Mouse (Mus musculus) brown adipose tissue, adult 24 weeks (tissue): Measurements from ENCODE around the gene Ubtf. TPM values are rescaled to one million over a fixed set of nuclear protein-coding genes. Genes with fewer than 3 reads are reported as not detected.

Experiments used
- H3K27ac ChIP-seq: fragments of 200-500 bp; replicated peaks from 2 replicates; pipeline ENCODE4 v1.5.1; 2012; ENCODE audit warnings: low read depth, mild to moderate bottlenecking, low read length
- H3K4me1 ChIP-seq: fragments of 200-500 bp; 2 replicates; pipeline ENCODE4 v1.6.1; 2012; ENCODE audit warnings: low read length, mixed read lengths; ENCODE audit not compliant: control insufficient read depth, insufficient read depth, insufficient read length
- H3K4me3 ChIP-seq: fragments of 200-500 bp; 2 replicates; pipeline ENCODE4 v1.5.1; 2012; ENCODE audit warnings: low read depth, mild to moderate bottlenecking, low read length, moderate library complexity; ENCODE audit not compliant: insufficient read depth
- polyA plus RNA-seq: library from polyadenylated mRNA; stranded (reverse); fragments of >200 nt; gene quantifications from 2 replicates; pipeline ENCODE4 v1.2.4, GENCODE M21; 2012; ENCODE audit not compliant: missing spikeins, insufficient read depth, insufficient read length

Gene Ubtf
- polyA plus RNA-seq, 1 experiment, result 47.6 TPM

DNA sequence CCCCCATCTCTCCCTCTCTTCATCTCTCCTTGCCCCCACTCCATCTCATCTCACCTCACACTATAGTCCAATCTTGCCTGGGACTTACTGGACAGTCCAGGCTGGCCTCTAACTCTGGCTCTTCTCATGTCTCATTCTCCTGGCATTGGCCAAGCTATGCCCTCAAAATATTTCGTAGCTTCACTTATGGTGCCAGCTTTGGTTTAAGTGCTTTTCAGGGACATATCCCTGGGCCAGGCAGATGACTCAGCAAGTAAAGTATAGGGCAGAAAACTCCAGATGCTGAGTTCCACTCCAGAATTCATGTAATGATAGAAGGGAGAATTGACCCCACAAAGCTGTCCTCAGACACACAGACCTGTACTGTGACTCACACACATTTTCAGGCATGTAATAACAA lies 16.6 kb upstream of the Ubtf start:
- peaks cover 12% of the 10 kb centered on the region for H3K4me1 ChIP-seq
- no peak overlapping the region for H3K4me3 ChIP-seq
- peak overlapping the region; percentile 58 for H3K27ac ChIP-seq

DNA sequence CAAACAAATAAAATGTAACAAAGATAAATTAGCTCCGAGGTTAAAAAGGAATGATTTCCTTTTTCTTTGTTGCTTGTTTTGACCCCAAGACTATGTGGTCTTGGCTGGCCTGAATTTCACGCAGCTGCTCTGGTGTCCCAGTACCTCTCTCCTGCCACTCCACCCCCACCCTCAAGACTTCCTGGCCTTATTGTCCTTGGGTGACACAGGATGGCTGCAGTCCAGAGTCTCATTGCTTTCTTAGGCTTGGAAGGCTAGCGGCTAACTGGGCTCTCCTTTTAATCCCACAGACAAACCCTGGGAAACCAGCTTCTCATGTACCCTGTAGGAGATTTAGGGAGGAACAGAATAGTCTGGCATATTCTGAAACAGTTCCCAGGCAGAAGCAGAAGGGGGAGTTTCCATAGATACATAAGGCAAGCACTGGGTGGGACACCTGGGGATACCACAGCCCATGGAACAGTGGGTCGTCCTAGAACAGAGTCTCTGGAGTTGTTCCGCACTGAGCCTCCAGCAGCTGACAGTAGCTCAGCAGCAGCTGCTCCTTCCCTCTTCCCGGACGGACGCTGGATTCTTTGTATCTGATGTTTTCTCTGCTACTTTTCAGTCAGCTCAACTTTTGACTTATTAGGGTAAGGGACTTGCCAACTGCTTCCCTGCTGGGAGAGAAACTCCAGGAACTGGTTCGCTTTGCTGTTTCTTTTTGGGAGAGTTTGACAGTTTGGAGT lies 15.6 kb upstream of the Ubtf start:
- Histone ChIP-seq H3K27ac (peak overlapping the region; percentile 81), H3K4me1 (peaks cover 12% of the 10 kb centered on the region), H3K4me3 (peak overlapping the region; percentile 5)

DNA sequence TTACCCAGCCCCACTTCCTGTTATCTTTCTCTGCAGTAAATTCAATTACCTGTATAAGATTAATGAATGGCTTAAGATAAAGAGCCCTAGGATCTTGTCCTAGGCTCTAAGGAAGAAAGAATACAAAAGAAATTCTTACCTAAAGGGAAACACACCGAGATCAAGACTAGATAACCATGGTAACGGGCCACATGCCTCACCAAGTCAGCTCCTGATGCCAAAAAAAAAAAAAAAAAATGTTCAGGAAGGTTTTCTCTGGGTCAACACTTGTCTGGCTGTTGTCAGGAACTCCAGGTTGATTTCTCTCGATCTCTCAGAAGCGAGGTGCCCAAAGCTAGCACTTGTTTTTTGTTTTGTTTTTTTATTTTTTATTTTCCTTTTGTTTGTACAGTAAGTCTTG lies 14.5 kb upstream of the Ubtf start:
- H3K27ac ChIP-seq, result no peak overlapping the region
- H3K4me3 ChIP-seq, result no peak overlapping the region
- H3K4me1 ChIP-seq, result peaks cover 8% of the 10 kb centered on the region

DNA sequence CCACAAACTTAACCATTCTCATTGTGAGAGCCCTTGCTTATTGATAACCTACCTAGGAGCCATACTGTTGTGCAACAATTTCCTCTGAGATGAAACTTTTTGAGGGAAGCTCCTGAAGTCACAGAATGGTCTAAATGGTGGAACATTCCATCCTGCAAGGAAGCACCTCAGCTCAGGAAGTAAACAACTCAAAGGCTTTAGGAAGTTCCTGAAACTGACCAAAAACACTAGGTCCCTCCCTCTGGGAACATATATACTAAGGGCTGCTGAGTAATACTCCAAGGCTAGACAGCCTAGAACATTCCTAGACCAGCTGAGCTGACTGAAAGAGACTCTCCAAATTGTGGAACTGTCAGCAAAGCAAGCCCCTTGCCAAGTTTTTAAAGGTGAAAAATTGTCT lies 13.5 kb upstream of the Ubtf start:
- no peak overlapping the region for H3K4me3 ChIP-seq
- H3K4me1 ChIP-seq, result peaks cover 5% of the 10 kb centered on the region
- no peak overlapping the region for H3K27ac ChIP-seq

DNA sequence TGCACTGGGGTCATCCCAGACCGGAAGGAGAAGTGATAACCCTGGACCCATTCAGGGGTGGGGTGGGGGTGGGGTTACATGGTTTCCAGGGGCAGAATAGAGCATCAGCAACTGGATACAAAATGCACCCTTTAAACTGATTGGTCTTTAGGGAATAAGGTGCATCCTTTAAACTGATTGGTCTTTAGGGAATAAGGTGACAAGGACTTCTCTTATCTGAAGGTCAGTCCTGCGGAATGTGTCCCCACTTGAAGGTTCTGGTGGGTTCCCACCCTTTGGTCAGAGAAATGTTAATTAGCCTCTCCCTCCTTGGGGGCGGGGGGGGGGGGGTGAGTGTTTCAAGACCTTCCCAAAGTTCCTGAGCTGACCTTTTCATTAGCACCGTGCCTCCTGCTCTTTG lies 12.3 kb upstream of the Ubtf start:
- no peak overlapping the region for H3K27ac ChIP-seq
- H3K4me3 ChIP-seq, result no peak overlapping the region
- peaks cover 2% of the 10 kb centered on the region for H3K4me1 ChIP-seq

GRCm38 (mm10) chr11:102330039-102330438 lies 10.5 kb upstream of the Ubtf start:
- H3K4me1 ChIP-seq, result peaks cover 2% of the 10 kb centered on the region; the same call in 1 of the 2 replicates
- no peak overlapping the region for H3K4me3 ChIP-seq
- H3K27ac ChIP-seq, result no peak overlapping the region

GRCm38 (mm10) chr11:102329518-102329917 lies 10.0 kb upstream of the Ubtf start:
- Histone ChIP-seq H3K4me3 (no peak overlapping the region), H3K4me1 (no peaks in the 10 kb centered on the region), H3K27ac (no peak overlapping the region)

- Histone ChIP-seq H3K4me3 (no peak overlapping the region), H3K27ac (no peak overlapping the region), H3K4me1 (no peaks in the 10 kb centered on the region)
Observed at GRCm38 (mm10) chr11:102327839-102328238, 8.3 kb upstream of the Ubtf start.

DNA sequence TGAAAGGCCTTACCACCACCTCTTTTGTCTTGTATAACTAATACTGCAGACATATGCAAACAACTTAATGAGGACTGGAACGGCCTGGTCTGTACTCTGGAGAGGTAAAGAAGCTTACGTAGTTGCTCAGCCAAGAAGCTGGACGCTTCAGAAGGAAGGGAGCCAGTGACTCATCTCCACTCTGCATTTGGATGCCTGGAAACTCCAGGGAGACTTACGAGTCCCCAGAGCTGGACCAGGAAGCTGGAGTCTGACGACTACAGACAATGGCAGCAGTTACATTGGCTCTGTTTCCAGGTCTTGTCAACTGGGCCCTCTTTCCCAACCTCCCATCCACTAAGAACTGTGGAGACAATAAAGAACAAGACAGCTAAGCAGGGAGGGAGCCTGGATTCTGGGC lies 7.7 kb upstream of the Ubtf start:
- H3K27ac ChIP-seq, result no peak overlapping the region
- no peaks in the 10 kb centered on the region for H3K4me1 ChIP-seq
- H3K4me3 ChIP-seq, result no peak overlapping the region

GRCm38 (mm10) chr11:102323516-102323915 lies 4.0 kb upstream of the Ubtf start:
- Histone ChIP-seq H3K27ac (no peak overlapping the region), H3K4me1 (no peaks in the 10 kb centered on the region), H3K4me3 (no peak overlapping the region)

DNA sequence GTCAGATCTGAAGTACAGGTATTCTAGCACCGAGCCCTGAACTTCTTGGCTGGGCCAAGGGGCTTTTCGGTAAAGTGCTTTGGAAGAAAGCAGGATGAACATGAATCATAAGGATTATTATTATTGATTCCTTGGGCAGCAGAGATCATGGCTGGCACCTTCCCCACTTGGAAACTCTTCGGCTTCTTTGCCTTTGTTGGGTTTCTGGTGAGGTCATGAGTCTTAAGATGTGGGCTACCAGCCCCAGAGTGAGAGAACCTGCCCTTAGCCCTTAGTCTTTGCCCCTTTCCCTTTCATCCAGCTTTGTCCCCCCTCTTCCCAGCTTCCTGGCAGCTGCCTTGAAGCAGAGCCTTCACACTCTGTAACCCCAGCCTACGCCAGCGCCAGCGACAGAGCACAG lies 2.4 kb upstream of the Ubtf start:
- Histone ChIP-seq H3K27ac (no peak overlapping the region), H3K4me1 (no peaks in the 10 kb centered on the region)

GRCm38 (mm10) chr11:102320686-102321005 lies 1.1 kb upstream of the Ubtf start:
- H3K4me3 ChIP-seq, result peak overlapping the region; percentile 85
- peak overlapping the region; percentile 91 for H3K27ac ChIP-seq
- H3K4me1 ChIP-seq, result no peaks in the 10 kb centered on the region

More for the DNA sequence above, 2.4 kb upstream of the Ubtf start:
- H3K4me3 ChIP-seq, result no peak overlapping the region

DNA sequence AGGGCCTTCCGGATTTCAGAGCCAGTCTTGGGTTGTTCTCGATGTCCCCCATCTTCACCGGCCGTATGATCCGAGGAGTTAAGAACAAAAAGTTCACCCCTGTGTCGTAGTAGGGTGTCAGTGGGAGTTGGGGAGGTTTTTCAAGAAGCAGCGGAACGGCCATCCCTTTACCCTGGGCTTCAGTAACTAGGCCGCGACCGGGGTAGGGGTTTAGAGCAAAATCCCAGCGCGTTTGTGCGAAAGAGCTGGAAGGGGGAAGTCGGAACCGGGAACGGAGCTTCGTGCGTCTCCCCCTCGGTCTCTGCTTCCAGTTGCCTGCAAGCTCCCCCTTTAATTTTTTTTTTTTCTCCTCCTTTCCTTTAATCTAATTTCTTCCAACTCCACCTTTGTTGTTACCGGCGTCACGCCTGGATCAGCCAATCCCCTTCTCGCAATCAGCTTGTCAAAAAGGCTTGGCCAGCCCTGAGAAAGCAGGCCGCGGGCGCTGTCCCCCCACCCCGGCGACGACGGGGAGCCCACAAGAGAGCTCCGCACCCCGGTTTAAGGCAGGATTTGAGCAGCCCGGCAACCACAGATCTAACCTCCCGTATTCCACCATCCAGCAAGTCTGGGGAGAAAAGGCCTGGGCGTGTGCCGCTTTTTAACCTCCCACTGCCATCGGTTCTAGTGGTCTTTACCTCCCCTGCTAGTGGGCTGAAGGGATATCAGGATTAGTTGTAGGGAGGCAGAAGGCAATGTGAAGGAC lies 571 bp upstream of the Ubtf start:
- H3K4me1 ChIP-seq, result no peaks in the 10 kb centered on the region

DNA sequence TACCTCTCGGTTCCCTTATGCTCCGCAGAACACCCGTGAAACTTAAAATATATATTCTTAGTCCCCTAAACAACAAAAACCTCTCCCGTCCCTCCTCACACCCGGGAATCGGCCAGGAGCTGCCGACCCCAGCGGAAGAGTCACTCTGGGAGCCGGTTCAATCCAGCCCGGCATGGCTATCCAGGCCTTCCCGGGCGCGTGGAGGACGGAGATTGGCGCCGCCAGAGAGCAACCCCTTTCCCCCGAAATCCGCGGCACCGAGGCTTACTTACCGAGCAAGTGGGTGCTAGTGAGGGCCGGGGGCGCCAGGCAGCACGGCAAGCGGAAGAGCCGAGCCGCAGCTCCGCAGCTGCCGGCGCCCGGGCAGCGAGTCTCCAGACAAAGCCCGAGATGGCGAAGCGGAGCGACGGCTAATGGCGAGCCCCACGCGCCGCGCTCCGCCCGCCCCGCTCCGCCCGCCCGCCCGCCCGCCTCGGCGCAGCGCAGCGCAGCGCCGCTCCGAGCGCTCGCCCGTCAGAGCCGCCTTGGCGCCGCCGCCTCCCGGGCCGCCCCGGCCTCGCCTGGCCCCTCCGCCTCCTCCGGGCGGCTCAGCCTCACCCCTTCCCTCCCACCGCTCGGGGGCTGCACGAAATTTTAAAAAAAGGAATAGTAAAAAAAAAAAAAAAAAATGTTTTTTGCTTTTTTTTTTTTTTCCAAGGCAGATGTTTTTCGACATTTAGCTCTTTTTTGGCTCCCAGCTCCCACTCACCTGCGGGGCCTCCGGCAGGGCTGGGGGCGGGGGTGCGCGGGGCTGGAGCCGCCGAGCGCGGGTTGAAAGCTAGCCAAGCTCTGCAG lies 749 bp downstream of the Ubtf start:
- Histone ChIP-seq H3K4me1 (no peaks in the 10 kb centered on the region), H3K27ac (peak overlapping the region; percentile 95), H3K4me3 (peak overlapping the region; percentile 85)

More for the DNA sequence above, 571 bp upstream of the Ubtf start:
- peak overlapping the region; percentile 85 for H3K4me3 ChIP-seq
- H3K27ac ChIP-seq, result peak overlapping the region; percentile 91

GRCm38 (mm10) chr11:102317901-102318575 lies 1.5 kb downstream of the Ubtf start:
- Histone ChIP-seq H3K4me1 (no peaks in the 10 kb centered on the region), H3K27ac (peak overlapping the region; percentile 95), H3K4me3 (peak overlapping the region; percentile 85)
